Mouse (Mus musculus) stomach, postnatal 0 days (tissue): ENCODE measurements at regions not wholly inside any gene's neighbourhood (a gene's known extent, or its start where the extent isn't known, plus 50 kb on each side); places are given as distances from the start of the nearest gene placed in this dataset.

Source experiments
- CTCF ChIP-seq: IDR thresholded peaks from 2 replicates; pipeline ENCODE4 v1.5.1; 2016; ENCODE audit warnings: antibody characterized with exemption, low read depth, mild to moderate bottlenecking, moderate library complexity
- EP300 ChIP-seq: optimal IDR thresholded peaks from 2 replicates; pipeline ENCODE3; 2016; ENCODE audit warnings: antibody characterized with exemption

GRCm38 (mm10) chr2:79063641-79064040 lies 191.6 kb upstream of the Itga4 start:
- TF ChIP-seq EP300 (no peak), CTCF (no peak)
